Comparison of ENCODE assay signal across 9 mouse cellular contexts in the genomic region with DNA sequence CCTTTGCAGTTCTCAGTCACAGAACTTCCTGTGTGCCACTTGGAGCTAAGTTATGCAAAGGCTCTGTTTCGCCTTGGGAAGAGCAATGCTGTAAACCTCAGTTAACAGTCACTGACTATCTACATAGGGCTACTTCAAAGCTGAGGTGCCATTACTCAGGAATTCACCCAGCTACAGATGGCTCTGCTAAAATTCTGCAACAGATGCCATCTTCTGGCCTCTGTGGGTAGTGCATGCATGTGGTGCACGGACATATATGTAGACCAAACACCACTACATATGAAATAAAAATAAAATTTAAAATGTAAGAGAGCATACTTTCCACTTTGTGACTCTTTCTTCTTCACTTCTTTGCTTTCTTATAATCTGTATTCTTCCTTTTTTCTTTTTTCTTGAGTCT. TPM values are rescaled to one million over a fixed set of nuclear protein-coding genes. Genes with fewer than 3 reads are reported as not detected.
DNase-seq lines count a peak whose midpoint lies in the region; ATAC-seq lines count a peak whose summit lies in the region.
"Had no signal": no experiment of that assay in that cellular context is flagged by ENCODE, and none has a peak within 500 bp of the region (broad histone marks: within the 10 kb centered on the region; RNA-seq: fewer than 3 reads in every experiment).

No protein-coding gene starts in this region.

- no peak overlapping the region for H3K27ac ChIP-seq in hindbrain, embryonic 11.5 days (ENCODE audit: low read depth, low read length)
- no peak overlapping the region for H3K27ac ChIP-seq in hindbrain, embryonic 13.5 days
- no peak overlapping the region for H3K27ac ChIP-seq in stomach, embryonic 14.5 days (ENCODE audit: low read length)
- H3K27ac ChIP-seq: embryonic facial prominence, embryonic 15.5 days had no signal

- H3K4me2 ChIP-seq in hindbrain, embryonic 11.5 days (replicated peaks; ENCODE audit: low read depth, low read length), result no peak overlapping the region
- H3K4me2 ChIP-seq in hindbrain, embryonic 13.5 days, result no peak overlapping the region
- H3K4me2 ChIP-seq in stomach, embryonic 14.5 days (replicated peaks; ENCODE audit: low read depth, low read length), result no peak overlapping the region
- H3K4me2 ChIP-seq: embryonic facial prominence, embryonic 15.5 days had no signal

- peak; percentile 79 for DNase-seq in hindbrain, embryonic 11.5 days (ENCODE audit: low spot score)
- DNase-seq in MN1 (ENCODE audit: low spot score), result peak; percentile 49
- DNase-seq in cerebellum, adult 9-10 months, result peak; percentile 80
- DNase-seq in gastrocnemius, postnatal 36 days, result peak; percentile 18 to 51
- DNase-seq in layer of hippocampus, postnatal 10 days (ENCODE audit: low spot score in 2 of 2), result peak; percentile 57 to 67
- DNase-seq in mesoderm, embryonic 11.5 days (ENCODE audit: low read depth, low spot score), result peak; percentile 84

- ATAC-seq in hindbrain, embryonic 11.5 days (ENCODE audit: low FRiP score), result no peak
- no peak for ATAC-seq in hindbrain, embryonic 13.5 days (ENCODE audit: low FRiP score)
- ATAC-seq in stomach, embryonic 14.5 days (ENCODE audit: insufficient number of reproducible peaks, insufficient read depth, low FRiP score, low read depth), result 0 out of 2 replicates have a peak, but pooled peaks have one; percentile 49

- H3K27me3 ChIP-seq in hindbrain, embryonic 11.5 days (ENCODE audit: control insufficient read depth, insufficient read depth, low read length), result no peaks in the 10 kb centered on the region
- no peaks in the 10 kb centered on the region for H3K27me3 ChIP-seq in hindbrain, embryonic 13.5 days
- H3K27me3 ChIP-seq in stomach, embryonic 14.5 days (ENCODE audit: control insufficient read depth, insufficient read depth, low read length), result no peaks in the 10 kb centered on the region
- H3K27me3 ChIP-seq: embryonic facial prominence, embryonic 15.5 days had no signal

- intact Hi-C loops in gastrocnemius, postnatal 36 days (cut with DNase I), result loop anchor here (5.0 kb wide), 1 partner anchor 120 kb away; no protein-coding TSS in a partner anchor

- no peak overlapping the region for H3K9ac ChIP-seq in hindbrain, embryonic 11.5 days (ENCODE audit: low read depth, low read length)
- no peak overlapping the region for H3K9ac ChIP-seq in hindbrain, embryonic 13.5 days
- H3K9ac ChIP-seq in stomach, embryonic 14.5 days (replicated peaks; ENCODE audit: low read depth, low read length), result no peak overlapping the region
- H3K9ac ChIP-seq: embryonic facial prominence, embryonic 15.5 days had no signal

- 41% methylated on average over 2 of the region's 2 CpGs for WGBS in hindbrain, embryonic 11.5 days
- 41% methylated on average over 2 of the region's 2 CpGs for WGBS in hindbrain, embryonic 13.5 days
- WGBS in stomach, embryonic 14.5 days, result 37% methylated on average over 2 of the region's 2 CpGs

- no peaks in the 10 kb centered on the region for H3K4me1 ChIP-seq in hindbrain, embryonic 11.5 days (replicated peaks; ENCODE audit: control insufficient read depth, insufficient read depth, low read length)
- H3K4me1 ChIP-seq in hindbrain, embryonic 13.5 days (replicated peaks), result no peaks in the 10 kb centered on the region
- no peaks in the 10 kb centered on the region for H3K4me1 ChIP-seq in stomach, embryonic 14.5 days (ENCODE audit: control insufficient read depth, insufficient read depth, low read length)
- H3K4me1 ChIP-seq: embryonic facial prominence, embryonic 15.5 days had no signal

- H3K9me3 ChIP-seq in hindbrain, embryonic 11.5 days (ENCODE audit: control insufficient read depth, low read length), result no peaks in the 10 kb centered on the region
- no peaks in the 10 kb centered on the region for H3K9me3 ChIP-seq in hindbrain, embryonic 13.5 days
- H3K9me3 ChIP-seq in stomach, embryonic 14.5 days (ENCODE audit: control insufficient read depth, low read depth, low read length), result no peaks in the 10 kb centered on the region
- H3K9me3 ChIP-seq: embryonic facial prominence, embryonic 15.5 days had no signal

- no peak overlapping the region for H3K4me3 ChIP-seq in hindbrain, embryonic 11.5 days (ENCODE audit: low read depth, low read length)
- H3K4me3 ChIP-seq in hindbrain, embryonic 13.5 days, result no peak overlapping the region
- H3K4me3 ChIP-seq in stomach, embryonic 14.5 days (ENCODE audit: low read depth, low read length), result no peak overlapping the region
- H3K4me3 ChIP-seq: embryonic facial prominence, embryonic 15.5 days had no signal

- no peaks in the 10 kb centered on the region for H3K36me3 ChIP-seq in hindbrain, embryonic 11.5 days (ENCODE audit: control insufficient read depth, insufficient read depth, low read length)
- H3K36me3 ChIP-seq in hindbrain, embryonic 13.5 days, result no peaks in the 10 kb centered on the region
- no peaks in the 10 kb centered on the region for H3K36me3 ChIP-seq in stomach, embryonic 14.5 days (ENCODE audit: control insufficient read depth, insufficient read depth, low read length)
- H3K36me3 ChIP-seq: embryonic facial prominence, embryonic 15.5 days had no signal

RNA-seq across cellular contexts. Expression of a gene that starts 15.2 kb away (rescaled TPM):
- not detected in 2 replicates for polyA plus RNA-seq in hindbrain, embryonic 11.5 days (2014; fragmentation: Nextera tagmentation; extraction: Ambion mirVana)
- 0.19 and 0.35 TPM in 2 replicates for polyA plus RNA-seq in hindbrain, embryonic 13.5 days (2015; fragmentation: Nextera tagmentation; extraction: Ambion mirVana)
- not detected for total RNA-seq in gastrocnemius, postnatal 36 days (2021)
- not detected for total RNA-seq in layer of hippocampus, postnatal 10 days (2021)
- not detected in 2 replicates for polyA plus RNA-seq in stomach, embryonic 14.5 days (2014; fragmentation: Nextera tagmentation; extraction: Ambion mirVana)

RNA-seq across cellular contexts. Expression of a gene that starts 22.5 kb away (rescaled TPM):
- polyA plus RNA-seq in hindbrain, embryonic 11.5 days (2014; fragmentation: Nextera tagmentation; extraction: Ambion mirVana), result 0.10 TPM in 1 of 2 replicates, not detected in the other
- polyA plus RNA-seq in hindbrain, embryonic 13.5 days (2015; fragmentation: Nextera tagmentation; extraction: Ambion mirVana), result 0.09 TPM in 1 of 2 replicates, not detected in the other
- total RNA-seq in gastrocnemius, postnatal 36 days (2021), result not detected
- total RNA-seq in layer of hippocampus, postnatal 10 days (2021), result not detected
- polyA plus RNA-seq in stomach, embryonic 14.5 days (2014; fragmentation: Nextera tagmentation; extraction: Ambion mirVana), result 0.13 TPM in 1 of 2 replicates, not detected in the other

RNA-seq across cellular contexts. Expression of a gene that starts 30.2 kb away (rescaled TPM):
- 0.12 and 0.24 TPM in 2 replicates for polyA plus RNA-seq in hindbrain, embryonic 11.5 days (2014; fragmentation: Nextera tagmentation; extraction: Ambion mirVana)
- polyA plus RNA-seq in hindbrain, embryonic 13.5 days (2015; fragmentation: Nextera tagmentation; extraction: Ambion mirVana), result 0.13 and 0.21 TPM in 2 replicates
- total RNA-seq in gastrocnemius, postnatal 36 days (2021), result not detected
- under 1 TPM; 0.13 to 0.23 TPM for total RNA-seq in layer of hippocampus, postnatal 10 days (2021)
- polyA plus RNA-seq in stomach, embryonic 14.5 days (2014; fragmentation: Nextera tagmentation; extraction: Ambion mirVana), result not detected in 2 replicates

RNA-seq across cellular contexts. Expression of a gene that starts 43.3 kb away (rescaled TPM):
- polyA plus RNA-seq in hindbrain, embryonic 11.5 days (2014; fragmentation: Nextera tagmentation; extraction: Ambion mirVana), result not detected in 2 replicates
- polyA plus RNA-seq in hindbrain, embryonic 13.5 days (2015; fragmentation: Nextera tagmentation; extraction: Ambion mirVana), result not detected in 2 replicates
- total RNA-seq in gastrocnemius, postnatal 36 days (2021), result not detected
- not detected for total RNA-seq in layer of hippocampus, postnatal 10 days (2021)
- polyA plus RNA-seq in stomach, embryonic 14.5 days (2014; fragmentation: Nextera tagmentation; extraction: Ambion mirVana), result not detected in 2 replicates
